Comparison of ENCODE assay signal across 10 mouse cellular contexts in the genomic region with DNA sequence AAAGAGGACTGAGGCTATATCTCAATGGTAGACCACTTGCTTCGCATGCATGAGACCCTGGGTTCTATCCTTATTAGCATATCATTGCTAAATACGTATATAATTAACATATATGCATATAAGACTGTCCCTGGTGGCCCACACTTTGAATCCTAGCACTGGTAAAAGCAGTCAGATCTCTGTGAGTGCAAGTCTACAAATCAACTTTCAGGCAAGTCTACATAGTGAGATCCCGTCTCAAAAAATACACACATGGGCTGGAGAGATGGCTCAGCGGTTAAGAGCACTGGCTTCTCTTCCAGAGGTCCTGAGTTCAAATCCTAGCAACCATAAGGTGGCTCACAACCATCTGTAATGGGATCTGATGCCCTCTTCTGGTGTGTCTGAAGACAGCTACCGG. TPM values are rescaled to one million over a fixed set of nuclear protein-coding genes. Genes with fewer than 3 reads are reported as not detected.
DNase-seq lines count a peak whose midpoint lies in the region; ATAC-seq lines count a peak whose summit lies in the region.
"Had no signal": no experiment of that assay in that cellular context is flagged by ENCODE, and none has a peak within 500 bp of the region (broad histone marks: within the 10 kb centered on the region; RNA-seq: fewer than 3 reads in every experiment).

No protein-coding gene starts in this region.

- no peak overlapping the region for H3K27ac ChIP-seq in heart, embryonic 12.5 days (ENCODE audit: poor library complexity, severe bottlenecking)
- H3K27ac ChIP-seq in midbrain, embryonic 11.5 days (ENCODE audit: low read depth, low read length) = no peak overlapping the region
- no peak overlapping the region for H3K27ac ChIP-seq in midbrain, embryonic 10.5 days (replicated peaks)
- H3K27ac ChIP-seq in limb, embryonic 13.5 days = no peak overlapping the region
- no peak overlapping the region for H3K27ac ChIP-seq in stomach, embryonic 16.5 days (ENCODE audit: low read length)

- no peaks in the 10 kb centered on the region for H3K36me3 ChIP-seq in heart, embryonic 12.5 days
- H3K36me3 ChIP-seq in midbrain, embryonic 11.5 days (ENCODE audit: control insufficient read depth, insufficient read depth, low read length) = no peaks in the 10 kb centered on the region
- H3K36me3 ChIP-seq in midbrain, embryonic 10.5 days = no peaks in the 10 kb centered on the region
- no peaks in the 10 kb centered on the region for H3K36me3 ChIP-seq in limb, embryonic 13.5 days
- no peaks in the 10 kb centered on the region for H3K36me3 ChIP-seq in stomach, embryonic 16.5 days (ENCODE audit: control insufficient read depth, insufficient read depth, low read length)

- peaks cover 38% of the 10 kb centered on the region for H3K4me1 ChIP-seq in heart, embryonic 12.5 days (replicated peaks)
- H3K4me1 ChIP-seq in midbrain, embryonic 11.5 days (ENCODE audit: control insufficient read depth, insufficient read depth, low read length) = peaks cover 12% of the 10 kb centered on the region
- H3K4me1 ChIP-seq in midbrain, embryonic 10.5 days = peaks cover 30% of the 10 kb centered on the region
- H3K4me1 ChIP-seq in limb, embryonic 13.5 days = peaks cover 44% of the 10 kb centered on the region
- peaks cover 23% of the 10 kb centered on the region for H3K4me1 ChIP-seq in stomach, embryonic 16.5 days (ENCODE audit: control insufficient read depth, insufficient read depth, low read length)

- H3K4me3 ChIP-seq in heart, embryonic 12.5 days = no peak overlapping the region
- no peak overlapping the region for H3K4me3 ChIP-seq in midbrain, embryonic 11.5 days (ENCODE audit: low read depth, low read length)
- no peak overlapping the region for H3K4me3 ChIP-seq in midbrain, embryonic 10.5 days
- H3K4me3 ChIP-seq in limb, embryonic 13.5 days = no peak overlapping the region
- no peak overlapping the region for H3K4me3 ChIP-seq in stomach, embryonic 16.5 days (replicated peaks; ENCODE audit: low read length)

- no peak for ATAC-seq in heart, embryonic 12.5 days (ENCODE audit: insufficient number of reproducible peaks, low FRiP score)
- ATAC-seq in midbrain, embryonic 11.5 days (ENCODE audit: low FRiP score) = no peak
- ATAC-seq in limb, embryonic 13.5 days (ENCODE audit: low FRiP score, low read depth) = no peak
- ATAC-seq in stomach, embryonic 16.5 days (ENCODE audit: insufficient read depth, low FRiP score) = no peak

- H3K9me3 ChIP-seq in heart, embryonic 12.5 days (replicated peaks) = no peaks in the 10 kb centered on the region
- no peaks in the 10 kb centered on the region for H3K9me3 ChIP-seq in midbrain, embryonic 11.5 days (ENCODE audit: control insufficient read depth, low read length)
- H3K9me3 ChIP-seq in midbrain, embryonic 10.5 days (replicated peaks) = no peaks in the 10 kb centered on the region
- no peaks in the 10 kb centered on the region for H3K9me3 ChIP-seq in limb, embryonic 13.5 days
- H3K9me3 ChIP-seq in stomach, embryonic 16.5 days (replicated peaks; ENCODE audit: control insufficient read depth, low read length) = no peaks in the 10 kb centered on the region

- intact Hi-C loops in heart, postnatal 14 days (cut with DNase I) = no loop called here

- no peak overlapping the region for H3K9ac ChIP-seq in heart, embryonic 12.5 days
- H3K9ac ChIP-seq in midbrain, embryonic 11.5 days (ENCODE audit: low read length) = no peak overlapping the region
- no peak overlapping the region for H3K9ac ChIP-seq in limb, embryonic 13.5 days
- no peak overlapping the region for H3K9ac ChIP-seq in stomach, embryonic 16.5 days (ENCODE audit: low read length)

- H3K27me3 ChIP-seq in heart, embryonic 12.5 days (replicated peaks) = no peaks in the 10 kb centered on the region
- H3K27me3 ChIP-seq in midbrain, embryonic 11.5 days (ENCODE audit: control insufficient read depth, insufficient read depth, low read length) = no peaks in the 10 kb centered on the region
- H3K27me3 ChIP-seq in midbrain, embryonic 10.5 days (ENCODE audit: low read depth, poor library complexity, severe bottlenecking) = no peaks in the 10 kb centered on the region
- H3K27me3 ChIP-seq in limb, embryonic 13.5 days = no peaks in the 10 kb centered on the region
- H3K27me3 ChIP-seq in stomach, embryonic 16.5 days (ENCODE audit: control insufficient read depth, insufficient read depth, low read length) = no peaks in the 10 kb centered on the region

- DNase-seq in heart, postnatal 14 days = no peak
- peak; percentile 85 for DNase-seq in midbrain, embryonic 11.5 days (ENCODE audit: low spot score, missing footprints)
- DNase-seq in midbrain, embryonic 10.5 days (ENCODE audit: low spot score) = no peak
- DNase-seq in left cerebral cortex, adult 8-10 months (ENCODE audit: low spot score in 2 of 2) = no peak
- no peak for DNase-seq in left cerebral cortex, adult 11 months (ENCODE audit: low spot score)

- WGBS in heart, embryonic 12.5 days = 31% methylated on average over 5 of the region's 5 CpGs
- WGBS in midbrain, embryonic 11.5 days = 41% methylated on average over 5 of the region's 5 CpGs
- 37% methylated on average over 5 of the region's 5 CpGs for WGBS in midbrain, embryonic 10.5 days
- 33% methylated on average over 5 of the region's 5 CpGs for WGBS in limb, embryonic 13.5 days
- WGBS in stomach, embryonic 16.5 days = 35% methylated on average over 5 of the region's 5 CpGs

- H3K4me2 ChIP-seq in heart, embryonic 12.5 days = peak overlapping the region; percentile 68
- no peak overlapping the region for H3K4me2 ChIP-seq in midbrain, embryonic 11.5 days
- H3K4me2 ChIP-seq in limb, embryonic 13.5 days (replicated peaks) = peak overlapping the region; percentile 64
- peak overlapping the region; percentile 60 for H3K4me2 ChIP-seq in stomach, embryonic 16.5 days (ENCODE audit: low read depth, low read length)

RNA-seq across cellular contexts. Expression of a gene that starts 6.6 kb away (rescaled TPM):
- polyA plus RNA-seq in heart, embryonic 12.5 days (2016; fragmentation: Nextera tagmentation; extraction: Ambion mirVana) = 14.7 and 18.0 TPM in 2 replicates
- total RNA-seq in heart, postnatal 14 days (2021) = 10 to 100 TPM; 17.9 to 18.7 TPM
- 16.2 and 18.9 TPM in 2 replicates for polyA plus RNA-seq in midbrain, embryonic 11.5 days (2014; fragmentation: Nextera tagmentation; extraction: Ambion mirVana)
- polyA plus RNA-seq in midbrain, embryonic 10.5 days (2016; fragmentation: Nextera tagmentation; extraction: Ambion mirVana) = 15.2 and 17.0 TPM in 2 replicates
- 25.8 and 27.5 TPM in 2 replicates for polyA plus RNA-seq in limb, embryonic 13.5 days (2015; fragmentation: Nextera tagmentation; extraction: Ambion mirVana)
- 24.4 and 28.0 TPM in 2 replicates for polyA plus RNA-seq in stomach, embryonic 16.5 days (2015; fragmentation: Nextera tagmentation; extraction: Ambion mirVana)
- 10 to 100 TPM; 27.1 to 38.6 (median 33.1) TPM for total RNA-seq in left cerebral cortex, adult 8-10 months (2022)

RNA-seq across cellular contexts. Expression of a gene that starts 15.4 kb away (rescaled TPM):
- 41.1 and 41.7 TPM in 2 replicates for polyA plus RNA-seq in heart, embryonic 12.5 days (2016; fragmentation: Nextera tagmentation; extraction: Ambion mirVana)
- total RNA-seq in heart, postnatal 14 days (2021) = 10 to 100 TPM; 52.4 to 54.2 TPM
- polyA plus RNA-seq in midbrain, embryonic 11.5 days (2014; fragmentation: Nextera tagmentation; extraction: Ambion mirVana) = 7.3 and 7.7 TPM in 2 replicates
- polyA plus RNA-seq in midbrain, embryonic 10.5 days (2016; fragmentation: Nextera tagmentation; extraction: Ambion mirVana) = 27.9 and 28.9 TPM in 2 replicates
- 46.9 and 54.0 TPM in 2 replicates for polyA plus RNA-seq in limb, embryonic 13.5 days (2015; fragmentation: Nextera tagmentation; extraction: Ambion mirVana)
- polyA plus RNA-seq in stomach, embryonic 16.5 days (2015; fragmentation: Nextera tagmentation; extraction: Ambion mirVana) = 41.9 and 44.5 TPM in 2 replicates
- 10 to 100 TPM; 18.3 to 27.8 (median 22.9) TPM for total RNA-seq in left cerebral cortex, adult 8-10 months (2022)

RNA-seq across cellular contexts. Expression of a gene that starts 25.0 kb away (rescaled TPM):
- 0.72 and 1.3 TPM in 2 replicates for polyA plus RNA-seq in heart, embryonic 12.5 days (2016; fragmentation: Nextera tagmentation; extraction: Ambion mirVana)
- not detected for total RNA-seq in heart, postnatal 14 days (2021)
- not detected in 2 replicates for polyA plus RNA-seq in midbrain, embryonic 11.5 days (2014; fragmentation: Nextera tagmentation; extraction: Ambion mirVana)
- polyA plus RNA-seq in midbrain, embryonic 10.5 days (2016; fragmentation: Nextera tagmentation; extraction: Ambion mirVana) = 0.41 and 0.62 TPM in 2 replicates
- polyA plus RNA-seq in limb, embryonic 13.5 days (2015; fragmentation: Nextera tagmentation; extraction: Ambion mirVana) = not detected in 2 replicates
- polyA plus RNA-seq in stomach, embryonic 16.5 days (2015; fragmentation: Nextera tagmentation; extraction: Ambion mirVana) = 16.6 and 20.5 TPM in 2 replicates
- total RNA-seq in left cerebral cortex, adult 8-10 months (2022) = not detected
- total RNA-seq: hematopoietic stem cell, adult 5-6 weeks had no signal
- polyA plus RNA-seq: cerebellum, adult 2 months had no signal
